Mouse (Mus musculus): ENCODE data around the gene Tia1.

GRCm38 (mm10) chr6:86471760-86472099 is 67.7 kb downstream of the Tia1 start:
- no peak for TF ChIP-seq CTCF (conservative IDR thresholded peaks at IDR 0.05; ENCODE audit: low read length)
- no peak for TF ChIP-seq NANOG (IDR thresholded peaks at IDR 0.05; ENCODE audit: borderline replicate concordance, low read length)
- no peak for TF ChIP-seq POU5F1 (IDR thresholded peaks at IDR 0.05; ENCODE audit: borderline replicate concordance, low read length)
